Mouse (Mus musculus): ENCODE data around the gene Trpm8. TPM values are rescaled to one million over a fixed set of nuclear protein-coding genes. Genes with fewer than 3 reads are reported as not detected.

The Trpm8 gene
- total RNA-seq, 2 experiments from 2014 or later, result not detected

- DNase-seq, result no peak
- intact Hi-C loops (cut with DNase I), result no loop called here
Observed at GRCm38 (mm10) chr1:88246386-88246785, 31.1 kb upstream of the Trpm8 start.

GRCm38 (mm10) chr1:88247660-88248059 lies 29.8 kb upstream of the Trpm8 start:
- no peak for DNase-seq
- intact Hi-C loops (cut with DNase I), result no loop called here

GRCm38 (mm10) chr1:88248658-88249057 lies 28.8 kb upstream of the Trpm8 start:
- DNase-seq, result no peak
- intact Hi-C loops (cut with DNase I), result no loop called here

DNA sequence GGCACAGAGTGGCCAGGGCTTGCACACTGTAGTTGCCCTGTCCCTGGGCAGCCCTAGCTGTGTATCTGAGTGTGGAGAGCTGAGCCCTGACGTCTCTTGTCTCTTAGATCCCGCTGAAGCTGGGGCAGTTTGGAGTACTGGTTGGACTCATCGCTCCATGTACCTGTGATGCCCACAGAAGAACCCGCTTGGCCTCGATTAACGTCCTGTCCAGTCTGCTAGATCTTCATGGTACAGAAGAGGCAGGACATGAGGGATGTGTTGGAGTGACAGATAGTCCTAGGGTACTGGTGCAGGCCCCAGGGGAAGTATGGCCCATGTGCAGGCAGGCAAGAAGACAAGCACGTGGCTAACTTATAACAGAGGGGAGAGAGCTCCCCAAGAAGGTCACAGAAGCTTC lies 27.9 kb upstream of the Trpm8 start:
- intact Hi-C loops (cut with DNase I), result no loop called here
- no peak for DNase-seq

GRCm38 (mm10) chr1:88250023-88250422 lies 27.4 kb upstream of the Trpm8 start:
- intact Hi-C loops (cut with DNase I), result no loop called here
- DNase-seq, result no peak

DNA sequence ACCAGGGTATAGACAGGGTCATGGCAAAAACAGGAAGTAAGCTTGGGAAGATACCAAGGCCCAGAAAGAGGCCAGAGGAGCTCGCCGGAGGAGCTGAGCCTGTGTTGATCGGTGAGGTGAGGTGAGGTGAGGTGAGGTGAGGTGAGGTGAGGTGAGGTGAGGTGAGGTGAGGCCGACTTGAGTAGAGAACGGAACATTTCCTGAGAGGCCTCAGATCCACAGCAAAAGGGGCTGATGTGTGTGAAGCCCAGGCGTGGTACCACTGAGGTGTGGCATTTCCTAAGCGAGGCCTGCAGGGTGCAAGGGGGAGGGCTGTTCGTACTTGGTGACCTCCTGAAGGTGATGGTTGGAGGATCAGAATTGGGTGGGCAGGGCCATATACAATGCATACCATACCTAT lies 24.4 kb upstream of the Trpm8 start:
- DNase-seq, result no peak
- intact Hi-C loops (cut with DNase I), result no loop called here

DNA sequence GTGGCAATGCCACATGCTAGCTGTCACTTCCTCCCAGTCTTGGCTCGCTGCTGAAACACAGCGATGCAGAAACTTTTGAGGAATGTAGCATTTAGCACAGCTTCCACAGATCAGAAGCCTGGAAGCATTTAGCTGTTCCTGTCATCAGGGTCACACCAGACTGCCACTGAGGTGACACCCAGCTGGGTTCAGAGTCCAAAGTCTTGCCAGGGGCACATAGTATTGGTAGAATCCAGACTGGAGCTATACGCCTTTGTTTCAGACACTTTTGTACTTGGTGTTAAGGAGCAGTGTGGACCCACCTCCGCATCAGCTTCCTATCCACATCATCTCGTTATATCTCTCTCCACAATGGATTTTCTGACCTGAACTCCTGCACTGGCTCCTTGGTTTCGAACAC lies 23.9 kb upstream of the Trpm8 start:
- intact Hi-C loops (cut with DNase I), result no loop called here
- DNase-seq, result no peak

DNA sequence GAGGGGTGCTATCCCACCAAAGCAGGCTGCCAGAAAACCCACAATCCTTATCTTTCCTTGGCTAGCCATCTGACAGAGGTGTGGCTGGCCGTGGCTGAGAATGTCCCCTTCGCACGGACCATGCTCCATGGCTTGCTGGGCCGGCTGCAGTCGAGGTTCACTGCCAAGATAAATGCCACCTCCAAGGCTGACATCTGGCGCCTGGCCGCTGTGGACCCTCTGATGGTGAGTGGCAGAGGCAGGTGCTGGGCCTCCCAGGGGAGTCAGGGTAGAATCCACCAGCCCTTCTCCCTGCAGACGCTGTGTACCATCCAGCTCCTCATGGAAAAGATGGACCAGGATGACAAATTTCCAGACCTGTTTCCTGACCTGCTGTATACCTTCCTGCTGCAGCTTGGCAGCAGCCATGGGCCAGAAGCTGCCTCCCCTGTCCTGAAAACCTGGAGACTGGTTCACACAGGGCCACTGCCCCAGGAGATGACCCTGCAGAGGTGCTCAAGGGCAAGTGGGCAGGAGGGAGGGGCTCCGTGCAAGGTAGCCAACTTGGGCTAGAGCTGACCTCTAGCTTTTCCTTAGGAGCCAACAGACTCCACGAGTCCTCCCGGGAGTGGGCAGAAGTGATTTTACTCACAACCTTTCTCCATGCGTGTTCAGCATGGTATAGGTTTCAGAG lies 22.5 kb upstream of the Trpm8 start:
- intact Hi-C loops (cut with DNase I), result no loop called here
- no peak for DNase-seq

- intact Hi-C loops (cut with DNase I), result no loop called here
- DNase-seq, result no peak
Observed at GRCm38 (mm10) chr1:88255466-88255857, 22.0 kb upstream of the Trpm8 start.

GRCm38 (mm10) chr1:88255989-88256754 lies 21.3 kb upstream of the Trpm8 start:
- no peak for DNase-seq
- intact Hi-C loops (cut with DNase I), result no loop called here

- no peak for DNase-seq
- intact Hi-C loops (cut with DNase I), result no loop called here
Observed at GRCm38 (mm10) chr1:88256886-88257663, 20.4 kb upstream of the Trpm8 start.

DNA sequence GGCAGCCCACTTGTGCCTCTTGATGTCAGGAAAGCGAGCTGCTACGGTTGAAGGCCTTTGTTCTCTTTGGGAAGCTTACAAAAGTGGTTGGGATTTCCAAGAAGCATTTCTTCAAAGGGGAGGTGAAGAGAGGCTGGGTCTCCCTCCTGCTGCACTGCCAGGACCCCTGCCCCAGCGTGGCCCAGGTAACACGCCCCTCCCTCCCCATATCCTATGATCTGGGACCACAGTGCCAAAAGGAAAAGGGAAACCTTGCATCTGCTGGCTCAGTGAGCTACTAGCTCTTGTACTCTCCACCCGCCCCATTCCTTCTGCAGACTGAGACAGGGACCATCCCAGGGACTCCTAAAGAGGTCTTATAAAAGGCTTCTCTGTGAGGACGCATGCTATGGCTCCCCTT lies 19.8 kb upstream of the Trpm8 start:
- no peak for DNase-seq
- intact Hi-C loops (cut with DNase I), result no loop called here

GRCm38 (mm10) chr1:88258361-88258760 lies 19.1 kb upstream of the Trpm8 start:
- intact Hi-C loops (cut with DNase I), result no loop called here
- no peak for DNase-seq

DNA sequence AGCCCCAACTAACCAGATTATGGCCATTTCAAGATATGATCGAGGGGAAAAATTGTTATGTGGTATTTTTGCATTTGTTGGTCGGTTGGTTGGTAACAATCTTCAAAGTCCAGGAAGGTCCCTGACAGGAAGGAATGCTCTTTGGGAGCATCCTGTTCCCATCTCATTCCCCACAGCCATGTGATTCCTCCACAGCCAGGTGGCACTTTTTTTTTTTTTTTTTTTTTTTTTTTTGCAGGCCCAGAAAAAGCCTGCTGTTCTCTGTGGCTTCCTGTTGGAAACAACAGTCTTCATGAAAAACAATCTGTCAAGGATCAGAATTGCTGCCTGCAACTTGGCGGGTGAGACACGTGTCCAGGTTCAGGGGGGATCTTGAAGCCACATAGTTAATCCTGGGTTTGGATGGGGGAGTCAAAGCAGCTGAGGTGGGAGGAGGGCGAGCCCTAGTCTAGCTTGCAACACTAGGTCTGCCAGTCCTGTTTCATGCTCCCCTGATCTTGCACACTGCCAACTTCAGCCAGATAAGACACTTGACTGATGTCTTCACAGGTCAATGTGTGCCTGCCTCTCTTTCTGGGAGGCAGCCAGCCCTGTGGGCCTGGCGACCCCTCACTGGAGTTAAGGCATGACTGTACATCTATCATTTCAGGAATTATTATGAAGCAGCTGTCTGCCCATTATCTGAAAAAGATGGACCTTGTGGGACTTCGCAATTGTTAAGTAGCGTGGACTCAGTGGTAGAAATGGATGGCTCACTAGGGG lies 18.4 kb upstream of the Trpm8 start:
- peak; percentile 59 to 70 for DNase-seq
- intact Hi-C loops (cut with DNase I), result no loop called here

DNA sequence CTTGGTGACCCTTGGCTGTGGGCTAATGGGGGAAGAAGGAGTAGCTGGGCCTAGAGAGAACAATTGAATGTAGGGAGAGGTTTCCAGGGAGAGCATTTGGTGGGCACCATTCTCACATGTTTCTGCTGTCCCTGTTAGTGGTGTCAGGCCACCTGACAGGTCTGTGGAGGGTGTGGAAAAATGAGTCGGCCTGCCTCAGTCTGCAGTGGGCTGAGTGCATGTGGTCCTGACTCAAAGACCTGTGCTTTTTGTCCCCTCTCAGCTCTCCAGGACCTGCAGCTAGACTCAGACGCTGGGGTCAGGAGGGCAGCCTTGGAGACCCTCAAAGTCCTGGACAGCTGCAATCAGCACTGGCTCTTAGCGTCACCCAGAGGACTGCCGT lies 17.8 kb upstream of the Trpm8 start:
- DNase-seq, result no peak
- intact Hi-C loops (cut with DNase I), result no loop called here

DNA sequence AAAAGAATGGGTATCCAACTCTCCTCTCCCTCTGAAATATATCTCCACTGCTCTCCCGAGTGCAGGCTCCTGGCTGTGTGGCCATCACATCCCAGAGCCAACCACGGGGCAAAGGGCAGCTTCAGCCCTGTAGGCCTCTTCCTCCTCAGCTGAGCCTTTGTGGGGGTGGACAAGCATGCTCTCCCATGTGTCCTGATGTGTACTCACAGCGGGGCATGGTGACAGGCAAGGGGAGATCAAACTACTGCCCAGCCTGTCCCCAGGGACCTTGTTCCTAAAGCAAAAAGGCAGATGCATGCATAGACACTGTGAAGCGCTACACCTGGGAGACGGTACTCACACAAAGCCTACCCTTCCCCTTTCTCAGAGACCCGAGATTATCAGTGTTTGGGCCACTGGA lies 17.3 kb upstream of the Trpm8 start:
- intact Hi-C loops (cut with DNase I), result no loop called here
- peak; percentile 52 to 55 for DNase-seq

DNA sequence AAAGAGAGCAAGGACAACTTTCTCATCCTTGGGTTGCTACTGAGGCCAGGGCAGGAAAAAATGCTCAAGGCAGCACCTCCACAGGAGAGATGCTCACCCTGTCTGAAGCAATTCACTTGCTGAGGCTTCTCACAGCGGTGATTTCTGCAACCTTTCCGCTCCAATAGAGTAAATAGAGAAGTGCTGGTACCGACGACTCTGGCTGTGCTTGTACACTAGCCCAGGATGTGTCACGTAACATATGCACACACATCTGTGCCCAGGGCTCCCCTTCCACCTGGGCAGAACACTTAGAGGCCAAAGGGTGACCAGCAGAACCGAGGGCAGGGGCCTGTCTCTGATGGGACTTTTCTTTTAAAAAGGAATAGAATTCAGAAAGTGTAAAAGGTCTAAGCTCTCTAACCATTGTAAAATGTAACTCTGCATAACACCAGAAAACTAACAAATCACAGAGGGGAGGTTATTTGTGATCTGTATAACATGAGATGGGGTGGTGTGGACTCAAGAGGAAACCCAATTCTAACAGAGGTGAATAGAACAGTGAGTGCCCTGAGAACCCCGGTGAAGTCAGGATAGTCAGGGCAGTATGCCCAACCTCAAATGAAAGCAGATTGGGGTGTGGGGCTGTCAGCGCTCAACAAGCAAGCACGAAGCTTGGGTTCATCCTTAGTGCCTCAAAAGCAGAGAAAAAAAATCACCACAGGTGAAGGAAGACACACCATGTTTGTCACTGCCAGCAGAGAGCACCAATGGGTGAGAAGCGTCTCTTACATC lies 16.7 kb upstream of the Trpm8 start:
- DNase-seq, result no peak
- intact Hi-C loops (cut with DNase I), result no loop called here

DNA sequence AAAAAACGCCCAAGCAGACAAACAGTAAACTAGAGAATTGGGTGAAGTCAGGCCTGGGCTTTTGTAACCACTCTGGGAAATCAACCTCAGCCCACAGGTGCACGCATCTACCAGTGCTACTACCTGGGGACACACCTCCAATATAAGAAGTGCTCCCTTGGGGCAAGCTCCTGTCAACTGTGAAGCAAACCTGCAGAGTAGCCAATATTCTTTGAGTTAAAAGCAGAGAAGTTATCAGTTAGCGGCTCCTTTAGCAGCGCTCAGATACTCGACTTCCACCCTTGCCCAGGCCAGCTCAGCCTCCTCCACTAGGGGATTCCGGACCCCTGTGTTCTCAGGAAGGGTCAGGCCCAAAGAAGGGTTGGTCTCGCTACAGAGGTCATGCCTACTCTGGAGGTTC lies 15.8 kb upstream of the Trpm8 start:
- intact Hi-C loops (cut with DNase I), result no loop called here
- DNase-seq, result no peak

- peak; percentile 61 to 63 for DNase-seq
- intact Hi-C loops (cut with DNase I), result no loop called here
Observed at GRCm38 (mm10) chr1:88262255-88262654, 15.2 kb upstream of the Trpm8 start.

DNA sequence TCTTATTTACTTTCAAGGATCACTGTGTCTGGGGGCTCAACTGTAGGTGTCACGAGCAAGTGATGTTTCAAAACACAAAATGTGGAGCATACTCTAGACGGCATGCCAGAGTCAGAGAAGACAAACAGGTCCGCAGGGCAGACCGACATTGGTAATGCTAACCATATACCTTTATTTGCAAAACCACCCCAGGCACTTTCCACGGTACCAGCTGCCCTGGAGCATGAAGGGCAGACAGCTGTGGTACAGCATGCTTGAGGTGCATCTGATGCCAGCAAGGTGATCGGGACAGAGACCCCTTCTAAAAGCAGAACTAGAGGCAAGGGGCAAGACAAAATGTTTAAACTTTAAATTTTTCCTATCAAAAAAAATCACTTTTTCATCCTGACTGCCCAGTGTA lies 14.5 kb upstream of the Trpm8 start:
- intact Hi-C loops (cut with DNase I), result no loop called here
- DNase-seq, result no peak
